Mouse (Mus musculus) hindbrain, embryonic 11.5 days (tissue): ENCODE results near the gene Armc9. TPM values are rescaled to one million over a fixed set of nuclear protein-coding genes. Genes with fewer than 3 reads are reported as not detected.

Source experiments
- ATAC-seq: fragments of 200-750 bp; cut with Nextera tagmentation; 2 replicates; pipeline ENCODE4 v1.8.0; 2017; ENCODE audit warnings: mild to moderate bottlenecking, moderate TSS enrichment, moderate library complexity; ENCODE audit not compliant: low FRiP score
- DNase-seq: peaks from one replicate; pipeline ENCODE4 v3.0.0-alpha.2; 2015; ENCODE audit warnings: low spot score
- H3K27ac ChIP-seq: fragments of 300-500 bp; sonication (generic); 2 replicates; pipeline ENCODE4 v1.5.1; 2014; ENCODE audit warnings: mild to moderate bottlenecking, low read depth, low read length
- H3K27me3 ChIP-seq: fragments of 300-500 bp; sonication (generic); 2 replicates; pipeline ENCODE4 v1.6.1; 2014; ENCODE audit warnings: mild to moderate bottlenecking, low read length, moderate library complexity, mixed read lengths; ENCODE audit not compliant: control insufficient read depth, insufficient read depth
- H3K36me3 ChIP-seq: fragments of 300-500 bp; sonication (generic); 2 replicates; pipeline ENCODE4 v1.6.1; 2014; ENCODE audit warnings: mild to moderate bottlenecking, low read length, moderate library complexity, mixed read lengths; ENCODE audit not compliant: control insufficient read depth, insufficient read depth
- H3K4me1 ChIP-seq: fragments of 300-500 bp; sonication (generic); replicated peaks from 2 replicates; pipeline ENCODE4 v1.6.1; 2014; ENCODE audit warnings: low read length, mixed read lengths; ENCODE audit not compliant: control insufficient read depth, insufficient read depth
- H3K4me2 ChIP-seq: fragments of 300-500 bp; sonication (generic); replicated peaks from 2 replicates; pipeline ENCODE4 v1.6.1; 2014; ENCODE audit warnings: mild to moderate bottlenecking, low read depth, low read length
- H3K4me3 ChIP-seq: fragments of 300-500 bp; sonication (generic); 2 replicates; pipeline ENCODE4 v1.5.1; 2014; ENCODE audit warnings: low read depth, low read length
- H3K9ac ChIP-seq: fragments of 300-500 bp; sonication (generic); 2 replicates; pipeline ENCODE4 v1.6.1; 2014; ENCODE audit warnings: low read depth, low read length
- H3K9me3 ChIP-seq: fragments of 300-500 bp; sonication (generic); 2 replicates; pipeline ENCODE4 v1.6.1; 2016; ENCODE audit warnings: low read length; ENCODE audit not compliant: control insufficient read depth
- WGBS: fragments of 180-500 bp; shearing (Covaris S2); extraction: QIAGEN DNeasy Blood & Tissue Kit; methylation state at CpG from one replicate; pipeline ENCODE4 v1.1.7; 2014; 5-methylcytosine and 5-hydroxymethylcytosine counted together
- polyA plus RNA-seq: library from polyadenylated mRNA; unstranded; fragments of >200 nt; fragmentation: Nextera tagmentation; extraction: Ambion mirVana; gene quantifications from 2 replicates; pipeline ENCODE4 v1.2.1, GENCODE M21; 2014

Gene Armc9
- polyA plus RNA-seq, 1 experiment from 2014 or later: 33.9 TPM

DNA sequence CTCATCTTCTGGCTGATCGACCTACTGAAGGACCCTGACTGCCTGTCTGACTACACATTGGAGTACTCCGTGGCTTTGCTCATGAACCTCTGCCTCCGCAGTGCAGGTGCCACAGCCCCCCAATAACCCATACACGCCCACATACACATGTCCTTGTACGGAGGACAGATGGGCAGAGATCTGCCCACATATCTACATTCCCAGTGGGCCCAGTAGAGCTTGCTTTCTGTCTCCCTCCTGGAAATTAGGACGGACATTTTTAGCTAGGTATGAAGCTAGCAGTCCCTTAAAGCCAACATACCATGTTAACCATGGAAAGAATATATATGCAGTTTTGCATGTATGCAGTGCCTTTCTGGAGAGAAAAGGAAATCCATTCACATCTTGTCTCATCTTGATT is 43.7 kb downstream of the Armc9 start:
- 66% methylated on average over 6 of the region's 6 CpGs for WGBS
- Histone ChIP-seq H3K9ac (no peak overlapping the region), H3K4me1 (no peaks in the 10 kb centered on the region), H3K36me3 (peaks cover 7% of the 10 kb centered on the region), H3K9me3 (no peaks in the 10 kb centered on the region), H3K27me3 (no peaks in the 10 kb centered on the region), H3K4me2 (no peak overlapping the region), H3K27ac (no peak overlapping the region), H3K4me3 (no peak overlapping the region)
- ATAC-seq: no peak
- DNase-seq: no peak

- H3K27ac ChIP-seq: no peak overlapping the region
- H3K36me3 ChIP-seq: peaks cover 9% of the 10 kb centered on the region
- ATAC-seq: no peak
- H3K4me2 ChIP-seq: no peak overlapping the region
- no peak overlapping the region for H3K9ac ChIP-seq
- no peaks in the 10 kb centered on the region for H3K9me3 ChIP-seq
- H3K27me3 ChIP-seq: no peaks in the 10 kb centered on the region
- H3K4me3 ChIP-seq: no peak overlapping the region
- 88% methylated on average over 5 of the region's 5 CpGs for WGBS
- no peaks in the 10 kb centered on the region for H3K4me1 ChIP-seq
- no peak for DNase-seq
Observed at GRCm38 (mm10) chr1:86199026-86199425, 44.4 kb downstream of the Armc9 start.

DNA sequence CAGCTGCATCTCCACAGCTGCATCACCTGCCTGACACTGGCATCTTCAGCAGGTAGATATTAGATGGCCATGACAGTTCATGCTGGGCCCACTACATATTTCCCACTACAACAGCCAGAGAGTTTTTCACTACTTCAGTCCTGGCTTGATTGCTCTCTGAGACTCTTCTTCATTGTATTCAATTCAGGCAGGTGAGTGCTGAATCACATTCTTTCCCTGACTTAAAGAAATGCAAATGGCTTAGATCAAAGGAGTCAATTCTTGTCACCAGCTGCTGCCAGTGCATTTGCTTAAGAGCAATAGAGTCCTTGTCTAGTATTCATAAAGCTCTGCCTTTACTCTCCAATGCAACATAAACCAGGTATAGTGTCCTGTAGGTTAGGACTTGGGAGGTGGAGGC is 46.7 kb downstream of the Armc9 start:
- Histone ChIP-seq H3K9ac (no peak overlapping the region), H3K9me3 (no peaks in the 10 kb centered on the region), H3K4me3 (no peak overlapping the region), H3K27me3 (no peaks in the 10 kb centered on the region), H3K4me2 (no peak overlapping the region), H3K27ac (no peak overlapping the region), H3K4me1 (no peaks in the 10 kb centered on the region), H3K36me3 (peaks cover 10% of the 10 kb centered on the region)
- no peak for DNase-seq
- ATAC-seq: no peak

DNA sequence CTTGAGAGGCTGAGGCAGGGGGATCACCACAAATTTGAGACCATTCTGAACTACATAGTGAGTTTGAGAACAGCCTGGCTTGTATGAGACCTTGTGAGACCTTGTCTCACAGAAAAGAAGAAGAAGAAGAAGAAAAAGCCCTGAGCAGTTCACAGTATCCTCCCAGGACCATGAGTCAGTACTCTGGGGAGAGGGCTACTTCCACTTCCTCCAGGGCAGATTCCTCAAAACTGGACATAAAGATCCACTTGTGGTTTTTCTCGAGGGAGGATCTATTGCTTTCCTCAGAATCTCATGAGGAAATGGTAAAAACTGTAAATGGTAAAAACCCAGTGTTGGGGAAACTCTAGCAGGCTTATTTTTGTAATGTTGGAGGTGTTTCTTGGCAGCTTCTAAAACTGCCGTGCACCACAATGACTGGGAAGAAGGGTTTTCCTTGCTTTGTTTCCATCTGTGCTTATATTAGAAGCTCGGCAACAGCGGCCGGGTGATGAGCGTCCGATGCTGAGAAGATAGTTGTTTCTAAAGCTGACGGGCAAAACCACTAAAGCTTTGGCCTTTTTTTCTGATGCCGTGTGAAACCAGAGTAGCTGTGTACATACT is 48.1 kb downstream of the Armc9 start:
- Histone ChIP-seq H3K27me3 (no peaks in the 10 kb centered on the region), H3K9me3 (no peaks in the 10 kb centered on the region), H3K27ac (no peak overlapping the region), H3K9ac (no peak overlapping the region), H3K4me1 (no peaks in the 10 kb centered on the region), H3K4me3 (no peak overlapping the region), H3K36me3 (peaks cover 10% of the 10 kb centered on the region), H3K4me2 (no peak overlapping the region)
- DNase-seq (no peak), ATAC-seq (no peak)
- 97% methylated on average over 9 of the region's 9 CpGs for WGBS

GRCm38 (mm10) chr1:86210676-86211075 is 56.1 kb downstream of the Armc9 start:
- Histone ChIP-seq H3K4me2 (no peak overlapping the region), H3K36me3 (no peaks in the 10 kb centered on the region), H3K27me3 (no peaks in the 10 kb centered on the region), H3K9ac (no peak overlapping the region), H3K4me3 (no peak overlapping the region), H3K4me1 (no peaks in the 10 kb centered on the region), H3K9me3 (no peaks in the 10 kb centered on the region), H3K27ac (no peak overlapping the region)
- WGBS: 84% methylated on average over 7 of the region's 7 CpGs
- no peak for DNase-seq
- ATAC-seq: no peak

GRCm38 (mm10) chr1:86211498-86211897 is 56.9 kb downstream of the Armc9 start:
- no peaks in the 10 kb centered on the region for H3K36me3 ChIP-seq
- no peak overlapping the region for H3K27ac ChIP-seq
- H3K27me3 ChIP-seq: no peaks in the 10 kb centered on the region
- WGBS: 92% methylated on average over 1 of the region's 1 CpGs
- H3K4me3 ChIP-seq: no peak overlapping the region
- no peak overlapping the region for H3K9ac ChIP-seq
- H3K9me3 ChIP-seq: no peaks in the 10 kb centered on the region
- no peak overlapping the region for H3K4me2 ChIP-seq
- H3K4me1 ChIP-seq: no peaks in the 10 kb centered on the region
- ATAC-seq: no peak
- DNase-seq: no peak

DNA sequence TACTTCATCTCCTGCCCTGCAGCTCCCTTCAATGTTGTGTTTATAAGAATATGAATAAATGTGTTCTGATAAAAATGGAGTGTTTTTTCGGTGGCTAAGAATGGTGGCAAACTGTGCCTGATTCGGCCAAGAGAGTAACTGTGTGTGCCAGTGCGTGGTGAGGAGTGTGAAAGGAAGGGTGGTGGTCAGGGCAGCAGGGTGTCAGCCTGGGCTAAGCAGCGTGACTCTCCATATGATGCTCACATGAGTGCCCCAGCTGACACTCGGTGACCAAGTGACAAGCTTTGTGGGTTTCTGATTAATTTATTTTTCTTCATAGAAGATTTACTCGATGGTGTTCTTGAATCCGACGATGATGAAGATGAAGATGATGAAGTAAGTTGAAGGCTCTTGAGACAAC is 58.2 kb downstream of the Armc9 start:
- ATAC-seq: no peak
- Histone ChIP-seq H3K27ac (no peak overlapping the region), H3K4me1 (no peaks in the 10 kb centered on the region), H3K4me3 (no peak overlapping the region), H3K27me3 (no peaks in the 10 kb centered on the region), H3K9me3 (no peaks in the 10 kb centered on the region), H3K9ac (no peak overlapping the region), H3K36me3 (no peaks in the 10 kb centered on the region), H3K4me2 (no peak overlapping the region)
- 92% methylated on average over 8 of the region's 8 CpGs for WGBS
- DNase-seq: no peak

GRCm38 (mm10) chr1:86214158-86214557 is 59.6 kb downstream of the Armc9 start:
- H3K4me3 ChIP-seq: no peak overlapping the region
- peak; percentile 90 for DNase-seq
- no peaks in the 10 kb centered on the region for H3K4me1 ChIP-seq
- H3K36me3 ChIP-seq: no peaks in the 10 kb centered on the region
- no peak overlapping the region for H3K27ac ChIP-seq
- H3K4me2 ChIP-seq: no peak overlapping the region
- 0 out of 2 replicates have a peak, but pooled peaks have one; percentile 40 for ATAC-seq
- WGBS: 8% methylated on average over 1 of the region's 1 CpGs
- H3K9me3 ChIP-seq: no peaks in the 10 kb centered on the region
- H3K9ac ChIP-seq: no peak overlapping the region
- no peaks in the 10 kb centered on the region for H3K27me3 ChIP-seq

DNA sequence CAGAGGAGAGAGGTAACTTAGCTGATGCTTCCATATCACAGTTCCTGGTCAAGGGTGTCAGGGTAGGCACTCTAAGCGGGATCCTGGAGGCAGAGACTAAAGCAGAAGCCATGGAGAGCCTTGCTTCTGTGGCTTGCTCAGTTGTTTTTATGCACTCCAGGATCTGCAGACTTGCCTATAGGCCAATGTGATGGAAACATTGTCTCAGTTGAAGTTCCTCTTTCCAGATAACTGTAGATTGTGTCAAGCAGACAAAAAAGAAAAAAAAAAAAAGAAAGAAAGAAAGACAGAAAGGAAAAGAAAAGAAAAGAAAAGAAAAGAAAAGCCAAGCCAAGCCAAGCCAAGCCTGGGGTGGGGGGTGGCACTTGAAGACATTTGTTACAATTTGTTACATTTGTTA is 60.7 kb downstream of the Armc9 start:
- Histone ChIP-seq H3K9ac (no peak overlapping the region), H3K4me2 (no peak overlapping the region), H3K4me1 (no peaks in the 10 kb centered on the region), H3K9me3 (no peaks in the 10 kb centered on the region), H3K27ac (no peak overlapping the region), H3K27me3 (no peaks in the 10 kb centered on the region), H3K4me3 (no peak overlapping the region), H3K36me3 (no peaks in the 10 kb centered on the region)
- ATAC-seq (no peak), DNase-seq (no peak)
- WGBS: 96% methylated on average over 1 of the region's 1 CpGs
